Mouse (Mus musculus) midbrain, embryonic 11.5 days (tissue): ENCODE data around the gene Tusc2. TPM values are rescaled to one million over a fixed set of nuclear protein-coding genes. Genes with fewer than 3 reads are reported as not detected.

Experiments used
- ATAC-seq: fragments of 200-750 bp; cut with Nextera tagmentation; 2 replicates; pipeline ENCODE4 v1.8.0; 2017; ENCODE audit warnings: moderate TSS enrichment, moderate library complexity; ENCODE audit not compliant: low FRiP score
- DNase-seq: peaks from one replicate; pipeline ENCODE4 v3.0.0; 2015; ENCODE audit warnings: low spot score; ENCODE audit errors: missing footprints
- H3K27ac ChIP-seq: fragments of 300-500 bp; sonication (generic); 2 replicates; pipeline ENCODE4 v1.5.1; 2014; ENCODE audit warnings: low read depth, low read length
- H3K27me3 ChIP-seq: fragments of 300-500 bp; sonication (generic); 2 replicates; pipeline ENCODE4 v1.6.1; 2014; ENCODE audit warnings: mild to moderate bottlenecking, low read length, moderate library complexity, mixed read lengths; ENCODE audit not compliant: control insufficient read depth, insufficient read depth
- H3K36me3 ChIP-seq: fragments of 300-500 bp; sonication (generic); 2 replicates; pipeline ENCODE4 v1.6.1; 2014; ENCODE audit warnings: mild to moderate bottlenecking, low read length, moderate library complexity, mixed read lengths; ENCODE audit not compliant: control insufficient read depth, insufficient read depth
- H3K4me1 ChIP-seq: fragments of 300-500 bp; sonication (generic); 2 replicates; pipeline ENCODE4 v1.6.1; 2014; ENCODE audit warnings: low read length; ENCODE audit not compliant: control insufficient read depth, insufficient read depth
- H3K4me2 ChIP-seq: fragments of 300-500 bp; sonication (generic); 2 replicates; pipeline ENCODE4 v1.6.1; 2014; ENCODE audit warnings: mild to moderate bottlenecking, moderate library complexity
- H3K4me3 ChIP-seq: fragments of 300-500 bp; sonication (generic); 2 replicates; pipeline ENCODE4 v1.5.1; 2014; ENCODE audit warnings: low read depth, low read length
- H3K9ac ChIP-seq: fragments of 300-500 bp; sonication (generic); 2 replicates; pipeline ENCODE4 v1.6.1; 2014; ENCODE audit warnings: low read length
- H3K9me3 ChIP-seq: fragments of 300-500 bp; sonication (generic); 2 replicates; pipeline ENCODE4 v1.6.1; 2016; ENCODE audit warnings: low read length; ENCODE audit not compliant: control insufficient read depth
- WGBS: fragments of 180-500 bp; shearing (Covaris S2); extraction: QIAGEN DNeasy Blood & Tissue Kit; methylation state at CpG from one replicate; pipeline ENCODE4 v1.1.7; 2014; 5-methylcytosine and 5-hydroxymethylcytosine counted together
- polyA plus RNA-seq: library from polyadenylated mRNA; unstranded; fragments of >200 nt; fragmentation: Nextera tagmentation; extraction: Ambion mirVana; gene quantifications from 2 replicates; pipeline ENCODE4 v1.2.1, GENCODE M21; 2014

Gene Tusc2
- polyA plus RNA-seq, 1 experiment from 2014 or later, result 94.6 TPM

GRCm38 (mm10) chr9:107534408-107535202, 28.4 kb upstream of the Tusc2 start:
- Histone ChIP-seq H3K36me3 (peaks cover 5% of the 10 kb centered on the region; the same call in 1 of the 2 replicates), H3K4me2 (peak overlapping the region; percentile 92), H3K27ac (no peak overlapping the region), H3K27me3 (no peaks in the 10 kb centered on the region), H3K9me3 (no peaks in the 10 kb centered on the region), H3K4me3 (peak overlapping the region; percentile 65), H3K4me1 (peaks cover 23% of the 10 kb centered on the region), H3K9ac (peak overlapping the region; percentile 75)
- peak; percentile 86 for DNase-seq
- ATAC-seq, result peak; percentile 43
- under 1% methylated on average over 40 of the region's 40 CpGs for WGBS

- no peak overlapping the region for H3K4me2 ChIP-seq
- peaks cover 5% of the 10 kb centered on the region; the same call in 1 of the 2 replicates for H3K36me3 ChIP-seq
- H3K9me3 ChIP-seq, result no peaks in the 10 kb centered on the region
- H3K27me3 ChIP-seq, result no peaks in the 10 kb centered on the region
- DNase-seq, result no peak
- no peak overlapping the region for H3K27ac ChIP-seq
- H3K4me1 ChIP-seq, result peaks cover 34% of the 10 kb centered on the region
- ATAC-seq, result no peak
- 97% methylated on average over 7 of the region's 7 CpGs for WGBS
- H3K4me3 ChIP-seq, result no peak overlapping the region
- H3K9ac ChIP-seq, result no peak overlapping the region
These were observed 24.8 kb upstream of the Tusc2 start for GRCm38 (mm10) chr9:107538231-107538630.

- Histone ChIP-seq H3K9me3 (no peaks in the 10 kb centered on the region), H3K9ac (no peak overlapping the region), H3K27ac (no peak overlapping the region), H3K27me3 (no peaks in the 10 kb centered on the region), H3K4me3 (no peak overlapping the region), H3K4me2 (no peak overlapping the region), H3K4me1 (peaks cover 34% of the 10 kb centered on the region), H3K36me3 (peaks cover 5% of the 10 kb centered on the region; the same call in 1 of the 2 replicates)
- DNase-seq, result no peak
- WGBS, result 97% methylated on average over 3 of the region's 3 CpGs
- ATAC-seq, result no peak
These were observed 24.3 kb upstream of the Tusc2 start for GRCm38 (mm10) chr9:107538711-107539110.

- no peaks in the 10 kb centered on the region for H3K9me3 ChIP-seq
- H3K9ac ChIP-seq, result no peak overlapping the region
- peaks cover 34% of the 10 kb centered on the region for H3K4me1 ChIP-seq
- ATAC-seq, result no peak
- no peak overlapping the region for H3K4me2 ChIP-seq
- H3K27ac ChIP-seq, result no peak overlapping the region
- H3K36me3 ChIP-seq, result peaks cover 14% of the 10 kb centered on the region
- no peak overlapping the region for H3K4me3 ChIP-seq
- WGBS, result 91% methylated on average over 8 of the region's 8 CpGs
- DNase-seq, result no peak
- H3K27me3 ChIP-seq, result no peaks in the 10 kb centered on the region
These were observed 23.1 kb upstream of the Tusc2 start for GRCm38 (mm10) chr9:107539940-107540339.

GRCm38 (mm10) chr9:107540420-107540819, 22.6 kb upstream of the Tusc2 start:
- ATAC-seq (no peak), DNase-seq (no peak)
- 85% methylated on average over 4 of the region's 4 CpGs for WGBS
- Histone ChIP-seq H3K9ac (no peak overlapping the region), H3K36me3 (peaks cover 14% of the 10 kb centered on the region), H3K27ac (no peak overlapping the region), H3K9me3 (no peaks in the 10 kb centered on the region), H3K4me1 (peaks cover 29% of the 10 kb centered on the region), H3K4me3 (no peak overlapping the region), H3K27me3 (no peaks in the 10 kb centered on the region), H3K4me2 (no peak overlapping the region)

GRCm38 (mm10) chr9:107541005-107541404, 22.1 kb upstream of the Tusc2 start:
- 41% methylated on average over 10 of the region's 10 CpGs for WGBS
- peaks cover 14% of the 10 kb centered on the region for H3K36me3 ChIP-seq
- ATAC-seq (no peak), DNase-seq (no peak)
- no peak overlapping the region for H3K27ac ChIP-seq
- no peaks in the 10 kb centered on the region; the same call in 1 of the 2 replicates for H3K27me3 ChIP-seq
- H3K4me2 ChIP-seq, result peak overlapping the region; percentile 65
- H3K9me3 ChIP-seq, result no peaks in the 10 kb centered on the region
- peaks cover 23% of the 10 kb centered on the region for H3K4me1 ChIP-seq
- H3K9ac ChIP-seq, result peak overlapping the region; percentile 72
- peak overlapping the region; percentile 71; the same call in 1 of the 2 replicates for H3K4me3 ChIP-seq

- ATAC-seq (peak; percentile 89), DNase-seq (peak; percentile 99)
- no peaks in the 10 kb centered on the region for H3K9me3 ChIP-seq
- H3K9ac ChIP-seq, result peak within 1 kb of the TSS; percentile 72
- H3K27ac ChIP-seq, result no peak within 1 kb of the TSS
- under 1% methylated on average over 46 of the region's 46 CpGs for WGBS
- no peaks in the 10 kb centered on the region; the same call in 1 of the 2 replicates for H3K27me3 ChIP-seq
- H3K4me1 ChIP-seq, result peaks cover 20% of the 10 kb centered on the region
- H3K4me3 ChIP-seq, result peak within 1 kb of the TSS; percentile 71
- H3K4me2 ChIP-seq, result peak within 1 kb of the TSS; percentile 65
- peaks cover 14% of the 10 kb centered on the region for H3K36me3 ChIP-seq
These were observed 21.3 kb upstream of the Tusc2 start, which contains the start of the genes Cyb561d2 and Nprl2 for GRCm38 (mm10) chr9:107541474-107542351. TSS of gene Cyb561d2 (minus strand) at chr9:107542193. TSS of gene Nprl2 (plus strand) at chr9:107542226.

- DNase-seq (no peak), ATAC-seq (peak; percentile 8; the same call in 1 of the 2 replicates)
These were observed 20.7 kb upstream of the Tusc2 start for GRCm38 (mm10) chr9:107542352-107542686.

More at GRCm38 (mm10) chr9:107542352-107542686, 20.7 kb upstream of the Tusc2 start:
- Histone ChIP-seq H3K36me3 (peaks cover 14% of the 10 kb centered on the region), H3K4me3 (peak overlapping the region; percentile 71), H3K4me1 (peaks cover 21% of the 10 kb centered on the region), H3K27ac (no peak overlapping the region), H3K9ac (peak overlapping the region; percentile 72), H3K9me3 (no peaks in the 10 kb centered on the region), H3K27me3 (no peaks in the 10 kb centered on the region; the same call in 1 of the 2 replicates), H3K4me2 (peak overlapping the region; percentile 65)
- WGBS, result 1% methylated on average over 11 of the region's 11 CpGs
